Mouse (Mus musculus): ENCODE results near the gene Bbs1.

Bbs1 gene

GRCm38 (mm10) chr19:4883961-4884360, 22.5 kb downstream of the Bbs1 start:
- no peak for DNase-seq (ENCODE audit: low read depth, low spot score)

GRCm38 (mm10) chr19:4879324-4879703, 27.1 kb downstream of the Bbs1 start:
- no peak for DNase-seq (ENCODE audit: low read depth, low spot score)

DNA sequence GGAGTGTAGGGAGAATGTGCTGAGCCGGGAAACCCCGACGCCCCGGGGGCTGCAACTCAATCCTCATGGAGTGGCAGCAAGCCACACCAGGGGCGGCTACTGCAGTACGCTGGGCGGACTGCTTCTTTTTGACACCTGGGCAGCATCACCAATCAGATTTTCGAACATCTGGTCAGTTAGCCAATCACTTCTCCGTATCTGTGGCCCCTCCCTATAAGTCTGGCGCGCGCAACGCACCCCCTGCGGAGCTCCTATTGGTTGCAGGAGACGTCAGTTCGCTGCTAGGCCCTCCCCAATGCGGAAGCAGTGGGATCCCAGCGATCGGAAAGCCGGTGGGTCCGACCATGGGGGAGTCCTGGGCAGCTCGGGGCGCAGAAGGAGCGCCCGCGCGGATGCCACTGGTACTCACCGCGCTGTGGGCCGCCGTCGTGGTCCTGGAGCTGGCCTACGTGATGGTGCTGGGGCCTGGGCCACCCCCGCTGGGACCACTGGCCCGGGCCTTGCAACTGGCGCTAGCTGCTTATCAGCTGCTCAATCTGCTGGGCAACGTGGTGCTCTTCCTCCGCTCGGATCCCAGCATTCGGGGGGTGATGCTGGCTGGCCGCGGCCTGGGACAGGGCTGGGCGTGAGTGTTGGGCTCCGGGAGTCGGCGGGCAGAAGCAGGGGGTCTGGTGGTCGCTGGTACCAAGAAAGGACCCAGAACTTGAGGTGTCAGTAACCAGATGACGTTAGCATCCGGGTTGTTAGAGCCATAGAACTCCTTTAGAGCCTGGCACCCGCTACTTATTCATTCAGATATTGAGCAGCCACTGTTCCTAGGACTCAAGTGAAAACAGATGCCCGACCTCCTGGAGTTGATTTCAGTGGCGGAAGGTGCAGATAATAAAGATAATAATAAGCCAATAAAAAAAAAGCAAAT, 27.8 kb downstream of the Bbs1 start, which contains the start of gene Zdhhc24:
Gene Zdhhc24 (plus strand): TSS at position 264 of the 919 bp plus-strand sequence.
- DNase-seq (ENCODE audit: low read depth, low spot score), result peak; percentile 97

DNA sequence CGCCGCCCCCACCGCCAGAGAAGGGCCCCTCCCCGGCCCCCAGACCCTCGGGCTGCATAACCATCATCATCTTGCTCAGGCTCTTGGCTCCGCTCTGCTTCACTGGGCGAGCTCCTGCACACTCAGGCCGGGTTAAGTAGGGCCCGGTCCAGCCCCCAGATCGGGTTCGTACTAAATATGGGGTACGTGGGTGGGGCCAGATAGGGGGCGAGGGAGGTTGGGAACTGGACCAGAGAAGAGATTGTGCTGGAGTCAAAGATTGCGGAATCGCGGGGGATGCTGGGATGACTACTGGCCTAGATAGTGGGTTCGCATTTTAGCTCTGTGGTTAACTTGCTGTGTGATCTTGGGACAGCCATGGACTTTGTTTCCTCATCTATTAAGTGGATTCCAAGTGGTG, 28.6 kb downstream of the Bbs1 start, which contains the start of gene Actn3:
Gene Actn3 (minus strand): TSS at position 125 of the 400 bp plus-strand sequence.
- DNase-seq (ENCODE audit: low read depth, low spot score), result peak; percentile 93

DNA sequence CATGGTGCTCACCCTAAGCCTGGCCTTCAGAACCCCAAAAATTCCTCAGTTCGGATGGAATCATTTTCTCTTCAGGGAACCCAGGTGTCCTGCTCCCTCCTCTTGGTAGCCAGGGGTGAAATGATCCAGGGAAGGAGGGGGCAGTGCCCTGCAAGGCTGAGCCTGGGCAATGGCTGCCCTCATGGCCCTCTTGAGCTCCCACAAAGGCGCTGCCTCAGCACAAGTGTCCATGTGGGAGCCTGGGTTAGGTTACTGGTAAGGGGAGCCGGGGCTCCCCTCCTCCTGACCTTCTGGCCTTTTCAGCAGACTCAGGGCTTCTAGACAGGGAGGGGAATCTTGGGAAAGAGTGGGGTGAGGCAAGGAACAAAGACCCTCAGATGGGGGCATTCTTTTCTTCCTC, 29.7 kb downstream of the Bbs1 start:
- peak; percentile 93 for DNase-seq (ENCODE audit: low read depth, low spot score)

- peak; percentile 90 for DNase-seq (ENCODE audit: low read depth, low spot score)
Measured at GRCm38 (mm10) chr19:4876241-4876640, 30.2 kb downstream of the Bbs1 start.

- peak; percentile 73 for DNase-seq (ENCODE audit: low read depth, low spot score)
Measured at GRCm38 (mm10) chr19:4874613-4875012, 31.8 kb downstream of the Bbs1 start.

DNA sequence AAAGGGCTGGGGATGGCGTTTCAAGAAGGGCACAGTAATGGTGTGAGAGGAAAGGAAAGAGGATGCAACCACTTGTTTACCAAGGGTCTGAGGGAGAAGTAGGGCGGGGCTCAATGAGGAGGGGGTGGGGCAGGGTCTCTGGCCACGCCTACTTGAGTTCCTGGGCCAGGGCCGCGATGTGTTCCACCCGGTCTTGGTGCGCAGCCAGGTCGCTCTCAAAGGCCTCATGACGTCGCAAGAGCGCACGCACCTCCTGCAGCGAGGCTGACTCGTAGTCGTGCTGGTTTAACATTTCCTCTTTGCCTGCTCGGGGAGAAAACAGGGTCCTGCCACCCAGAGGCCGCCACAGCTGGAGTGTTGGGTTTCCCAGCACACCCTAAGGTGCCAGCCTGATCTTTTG, 41.3 kb downstream of the Bbs1 start:
- peak; percentile 77 for DNase-seq (ENCODE audit: low read depth, low spot score)

GRCm38 (mm10) chr19:4863048-4863447, 43.4 kb downstream of the Bbs1 start:
- DNase-seq (ENCODE audit: low read depth, low spot score), result no peak

DNA sequence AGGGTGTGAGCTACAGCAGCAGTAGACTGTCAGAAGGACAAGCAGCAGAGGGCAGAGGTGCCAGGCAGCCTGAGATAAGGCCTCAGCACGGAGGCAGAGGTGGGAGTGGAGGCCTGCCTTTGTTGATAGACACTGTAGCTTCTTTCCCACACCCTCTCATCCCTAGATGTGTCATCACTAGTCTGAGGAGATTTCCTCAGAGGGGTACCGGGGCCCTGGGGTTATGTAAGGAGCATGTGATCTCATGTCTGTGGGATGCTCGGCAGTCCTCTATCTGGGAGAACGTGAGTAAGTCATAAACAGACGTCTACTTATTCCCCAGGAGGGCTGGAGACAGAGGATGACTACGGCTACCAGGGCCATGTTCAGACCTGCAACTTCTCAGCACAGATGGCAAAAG, 47.3 kb downstream of the Bbs1 start:
- DNase-seq (ENCODE audit: low read depth, low spot score), result no peak

- no peak for DNase-seq (ENCODE audit: low read depth, low spot score)
Measured at GRCm38 (mm10) chr19:4855951-4856350, 50.5 kb downstream of the Bbs1 start.

DNA sequence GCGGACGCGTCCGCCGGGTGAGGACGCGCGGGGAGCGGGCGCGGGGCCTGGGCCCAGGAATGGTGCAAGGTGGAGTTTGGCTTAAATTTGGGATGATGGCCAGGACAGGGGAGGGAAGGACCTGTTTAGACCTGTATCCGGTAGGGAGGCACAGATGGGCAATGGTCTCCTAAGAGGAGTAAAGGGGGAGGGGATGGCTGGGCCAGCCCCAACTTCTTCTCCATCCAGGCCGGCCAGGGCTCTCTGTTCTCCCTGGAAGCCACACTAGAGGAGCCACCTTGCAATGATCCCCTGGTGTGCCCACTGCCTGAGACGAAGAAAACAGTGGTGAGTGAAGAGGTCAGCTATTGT, 51.0 kb downstream of the Bbs1 start:
- DNase-seq (ENCODE audit: low read depth, low spot score), result no peak

DNA sequence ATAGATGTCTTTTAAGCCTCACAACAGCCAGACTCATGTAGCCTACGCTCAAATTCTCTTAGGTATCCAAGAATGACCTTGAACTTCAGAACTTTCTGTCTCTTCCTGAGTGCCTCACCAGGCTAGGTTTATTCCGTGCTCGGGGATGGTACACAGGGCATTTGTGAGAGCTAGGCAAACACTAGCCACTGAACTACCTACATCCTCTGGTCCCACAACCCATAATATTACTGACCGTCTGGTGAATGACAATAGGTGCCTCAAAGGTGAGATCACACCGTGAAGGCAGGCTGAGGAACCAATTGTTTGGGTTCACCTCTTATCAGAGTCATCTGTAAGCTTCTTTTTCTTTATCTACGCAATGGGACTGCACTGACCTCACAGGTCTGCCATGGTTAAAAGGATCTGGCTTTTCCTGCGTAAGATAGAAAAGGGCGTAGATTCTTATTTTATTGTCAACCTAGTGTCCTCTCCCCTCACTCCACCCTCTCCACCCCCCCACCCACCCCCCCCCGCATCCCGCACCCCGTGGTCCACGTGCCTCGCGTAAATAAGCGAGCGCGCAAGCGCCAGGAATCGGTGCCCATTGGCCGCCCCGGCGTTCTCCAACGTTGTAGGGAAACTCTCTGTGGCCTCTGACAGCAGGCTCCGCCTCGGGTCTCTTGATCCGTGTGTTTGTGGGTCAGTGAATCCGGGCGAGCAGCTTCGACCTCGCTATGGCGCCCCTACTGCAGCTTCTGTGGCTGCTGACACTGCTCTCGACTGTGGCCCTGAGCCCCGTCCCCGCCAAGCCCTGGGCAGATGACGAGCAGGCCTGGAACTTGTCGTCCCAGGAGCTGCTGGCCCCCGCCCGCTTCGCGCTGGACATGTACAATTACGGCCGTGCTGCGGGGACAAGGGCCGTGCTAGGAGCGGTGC, 51.6 kb downstream of the Bbs1 start, which contains the start of gene Ctsf:
Gene Ctsf (plus strand): TSS at position 579 of the 918 bp plus-strand sequence.
- peak; percentile 91 for DNase-seq (ENCODE audit: low read depth, low spot score)

DNA sequence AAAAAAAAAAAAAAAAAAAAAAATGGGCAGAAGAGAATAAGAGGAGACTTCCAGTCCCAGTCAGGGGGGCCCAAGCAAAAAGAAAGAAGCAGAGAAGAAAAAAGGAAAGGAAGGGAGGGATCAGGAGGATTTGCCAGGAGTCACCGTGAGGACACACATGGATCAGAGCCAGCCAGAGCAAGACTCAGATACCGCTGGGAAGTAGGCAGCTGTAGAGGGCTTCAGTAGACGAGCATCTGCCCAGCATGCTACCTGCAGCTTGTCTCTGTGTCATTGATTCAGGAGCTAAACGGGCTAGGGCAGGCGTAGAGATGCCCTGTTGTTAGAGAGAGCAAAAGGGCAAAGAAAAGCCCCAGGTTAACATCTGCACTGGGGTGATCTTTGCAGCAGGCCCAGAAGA, 56.1 kb downstream of the Bbs1 start:
- no peak for DNase-seq (ENCODE audit: low read depth, low spot score)

GRCm38 (mm10) chr19:4849800-4850199, 56.6 kb downstream of the Bbs1 start:
- DNase-seq (ENCODE audit: low read depth, low spot score), result no peak

- no peak for DNase-seq (ENCODE audit: low read depth, low spot score)
Measured at GRCm38 (mm10) chr19:4847490-4847889, 58.9 kb downstream of the Bbs1 start.

- DNase-seq (ENCODE audit: low read depth, low spot score), result no peak
Measured at GRCm38 (mm10) chr19:4845846-4846245, 60.6 kb downstream of the Bbs1 start.

GRCm38 (mm10) chr19:4842611-4843010, 63.8 kb downstream of the Bbs1 start:
- no peak for DNase-seq (ENCODE audit: low read depth, low spot score)

GRCm38 (mm10) chr19:4840848-4841247, 65.6 kb downstream of the Bbs1 start:
- DNase-seq (ENCODE audit: low read depth, low spot score), result no peak

- DNase-seq (ENCODE audit: low read depth, low spot score), result peak; percentile 96
Measured at GRCm38 (mm10) chr19:4839149-4839548, 67.3 kb downstream of the Bbs1 start, which contains the start of the genes Ccs and Ccdc87. Gene Ccs (minus strand): TSS chr19:4839332. Gene Ccdc87 (plus strand): TSS chr19:4839366.

GRCm38 (mm10) chr19:4838526-4839140, 67.8 kb downstream of the Bbs1 start:
- no peak for DNase-seq (ENCODE audit: low read depth, low spot score)

DNA sequence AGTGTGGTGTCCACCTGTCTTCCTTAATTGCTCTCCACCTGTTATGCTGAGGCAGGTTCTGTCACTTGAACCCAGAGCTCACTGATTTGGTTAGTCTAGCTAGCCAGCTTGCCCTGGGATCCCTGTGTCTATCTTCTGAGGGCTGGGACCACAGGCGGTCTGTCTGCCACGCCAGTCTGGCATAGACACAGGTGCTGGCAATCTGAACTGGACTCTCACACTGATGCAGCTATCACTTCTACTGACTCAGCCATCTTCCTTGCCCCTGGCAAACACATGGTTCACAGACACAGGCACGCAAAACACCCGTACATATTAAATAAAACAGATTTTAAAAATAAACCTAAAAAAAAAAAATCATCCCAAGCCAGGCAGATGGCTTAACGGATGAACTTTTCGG, 69.4 kb downstream of the Bbs1 start:
- DNase-seq (ENCODE audit: low read depth, low spot score), result no peak
